Mouse (Mus musculus) heart, embryonic 15.5 days (tissue): Measurements from ENCODE around the gene Itih1. TPM values are rescaled to one million over a fixed set of nuclear protein-coding genes. Genes with fewer than 3 reads are reported as not detected.

ENCODE experiments used
- ATAC-seq: fragments of 200-750 bp; cut with Nextera tagmentation; replicated peaks from 2 replicates; pipeline ENCODE4 v1.8.0; 2017; ENCODE audit warnings: low read depth, moderate TSS enrichment; ENCODE audit not compliant: insufficient number of reproducible peaks, insufficient read depth, low FRiP score
- H3K27ac ChIP-seq: fragments of 300-500 bp; sonication (generic); 2 replicates; pipeline ENCODE4 v1.5.1; 2015; ENCODE audit warnings: mild to moderate bottlenecking, inconsistent platforms
- H3K27me3 ChIP-seq: fragments of 300-500 bp; sonication (generic); 2 replicates; pipeline ENCODE4 v1.6.1; 2015; ENCODE audit warnings: inconsistent platforms
- H3K36me3 ChIP-seq: fragments of 300-500 bp; sonication (generic); 2 replicates; pipeline ENCODE4 v1.6.1; 2015; ENCODE audit warnings: mild to moderate bottlenecking, inconsistent platforms
- H3K4me1 ChIP-seq: fragments of 300-500 bp; sonication (generic); replicated peaks from 2 replicates; pipeline ENCODE4 v1.6.1; 2015; ENCODE audit warnings: inconsistent platforms
- H3K4me2 ChIP-seq: fragments of 300-500 bp; sonication (generic); 2 replicates; pipeline ENCODE4 v1.6.1; 2015; ENCODE audit warnings: inconsistent platforms, mild to moderate bottlenecking, moderate library complexity
- H3K4me3 ChIP-seq: fragments of 300-500 bp; sonication (generic); 2 replicates; pipeline ENCODE4 v1.5.1; 2015; ENCODE audit warnings: mild to moderate bottlenecking, inconsistent platforms
- H3K9ac ChIP-seq: fragments of 300-500 bp; sonication (generic); 2 replicates; pipeline ENCODE4 v1.6.1; 2015; ENCODE audit warnings: mild to moderate bottlenecking, inconsistent platforms
- H3K9me3 ChIP-seq: fragments of 300-500 bp; sonication (generic); replicated peaks from 2 replicates; pipeline ENCODE4 v1.6.1; 2016; ENCODE audit warnings: inconsistent platforms
- WGBS: fragments of 180-500 bp; shearing (Covaris S2); methylation state at CpG from one replicate; pipeline ENCODE4 v1.1.7; 2015; ENCODE audit warnings: mixed read lengths; 5-methylcytosine and 5-hydroxymethylcytosine counted together
- polyA plus RNA-seq: library from polyadenylated mRNA; unstranded; fragments of >200 nt; fragmentation: Nextera tagmentation; extraction: Ambion mirVana; gene quantifications from 2 replicates; pipeline ENCODE4 v1.2.1, GENCODE M21; 2015

Gene Itih1
- polyA plus RNA-seq, 1 experiment from 2014 or later = 0.05 TPM

- Histone ChIP-seq H3K4me1 (no peaks in the 10 kb centered on the region), H3K9me3 (no peaks in the 10 kb centered on the region), H3K27me3 (no peaks in the 10 kb centered on the region), H3K4me2 (no peak overlapping the region), H3K27ac (no peak overlapping the region), H3K9ac (no peak overlapping the region), H3K4me3 (no peak overlapping the region), H3K36me3 (no peaks in the 10 kb centered on the region)
- WGBS = 61% methylated on average over 3 of the region's 3 CpGs
- no peak for ATAC-seq
These were observed 40.1 kb downstream of the Itih1 start for GRCm38 (mm10) chr14:30903036-30903435.

- Histone ChIP-seq H3K4me1 (no peaks in the 10 kb centered on the region), H3K4me3 (no peak overlapping the region), H3K9ac (no peak overlapping the region), H3K9me3 (no peaks in the 10 kb centered on the region), H3K36me3 (no peaks in the 10 kb centered on the region), H3K27ac (no peak overlapping the region), H3K27me3 (no peaks in the 10 kb centered on the region), H3K4me2 (no peak overlapping the region)
- no peak for ATAC-seq
- WGBS = 76% methylated on average over 5 of the region's 5 CpGs
These were observed 40.5 kb downstream of the Itih1 start for GRCm38 (mm10) chr14:30902628-30903027.

- no peak overlapping the region for H3K4me3 ChIP-seq
- H3K9ac ChIP-seq = no peak overlapping the region
- no peaks in the 10 kb centered on the region for H3K4me1 ChIP-seq
- H3K27ac ChIP-seq = no peak overlapping the region
- no peaks in the 10 kb centered on the region for H3K27me3 ChIP-seq
- ATAC-seq = no peak
- H3K4me2 ChIP-seq = no peak overlapping the region
- 61% methylated on average over 3 of the region's 3 CpGs for WGBS
- no peaks in the 10 kb centered on the region for H3K9me3 ChIP-seq
- H3K36me3 ChIP-seq = no peaks in the 10 kb centered on the region
These were observed 43.1 kb downstream of the Itih1 start for GRCm38 (mm10) chr14:30899972-30900371.

- H3K27ac ChIP-seq = no peak overlapping the region
- no peak for ATAC-seq
These were observed 54.8 kb downstream of the Itih1 start for GRCm38 (mm10) chr14:30888271-30888732.

GRCm38 (mm10) chr14:30886204-30886603 is 56.9 kb downstream of the Itih1 start, which contains the start of gene Itih4:
Gene Itih4, plus strand, starts transcription at chr14:30886476.
- Histone ChIP-seq H3K9ac (no peak within 1 kb of the TSS), H3K4me1 (peaks cover 8% of the 10 kb centered on the region), H3K27me3 (no peaks in the 10 kb centered on the region), H3K4me2 (no peak within 1 kb of the TSS), H3K36me3 (no peaks in the 10 kb centered on the region), H3K9me3 (no peaks in the 10 kb centered on the region), H3K4me3 (no peak within 1 kb of the TSS), H3K27ac (no peak within 1 kb of the TSS)
- ATAC-seq = no peak
- 63% methylated on average over 3 of the region's 3 CpGs for WGBS

More at GRCm38 (mm10) chr14:30888271-30888732, 54.8 kb downstream of the Itih1 start:
- no peaks in the 10 kb centered on the region for H3K27me3 ChIP-seq
- no peaks in the 10 kb centered on the region for H3K36me3 ChIP-seq
- peaks cover 8% of the 10 kb centered on the region for H3K4me1 ChIP-seq
- H3K4me2 ChIP-seq = peak overlapping the region; percentile 36; the same call in 1 of the 2 replicates
- H3K9ac ChIP-seq = no peak overlapping the region
- no peaks in the 10 kb centered on the region for H3K9me3 ChIP-seq
- WGBS = 9% methylated on average over 9 of the region's 9 CpGs
- H3K4me3 ChIP-seq = no peak overlapping the region

- Histone ChIP-seq H3K4me2 (no peak overlapping the region), H3K4me3 (no peak overlapping the region), H3K27ac (no peak overlapping the region), H3K9me3 (no peaks in the 10 kb centered on the region), H3K27me3 (no peaks in the 10 kb centered on the region), H3K9ac (no peak overlapping the region), H3K4me1 (peaks cover 8% of the 10 kb centered on the region), H3K36me3 (no peaks in the 10 kb centered on the region)
- 13% methylated on average over 3 of the region's 3 CpGs for WGBS
- ATAC-seq = no peak
These were observed 57.8 kb downstream of the Itih1 start for GRCm38 (mm10) chr14:30885298-30885697.

- H3K9me3 ChIP-seq = no peaks in the 10 kb centered on the region
- no peak overlapping the region for H3K4me2 ChIP-seq
- no peak overlapping the region for H3K9ac ChIP-seq
- WGBS = 92% methylated on average over 3 of the region's 3 CpGs
- H3K27ac ChIP-seq = no peak overlapping the region
- no peaks in the 10 kb centered on the region for H3K36me3 ChIP-seq
- peaks cover 20% of the 10 kb centered on the region for H3K4me1 ChIP-seq
- ATAC-seq = no peak
- no peaks in the 10 kb centered on the region for H3K27me3 ChIP-seq
- no peak overlapping the region for H3K4me3 ChIP-seq
These were observed 61.4 kb downstream of the Itih1 start for GRCm38 (mm10) chr14:30881718-30882108.

GRCm38 (mm10) chr14:30880811-30881717 is 62.0 kb downstream of the Itih1 start:
- no peak overlapping the region for H3K4me3 ChIP-seq
- no peaks in the 10 kb centered on the region for H3K36me3 ChIP-seq
- no peak overlapping the region for H3K4me2 ChIP-seq
- H3K27ac ChIP-seq = no peak overlapping the region
- 76% methylated on average over 17 of the region's 17 CpGs for WGBS
- peaks cover 20% of the 10 kb centered on the region for H3K4me1 ChIP-seq
- no peaks in the 10 kb centered on the region for H3K27me3 ChIP-seq
- no peaks in the 10 kb centered on the region for H3K9me3 ChIP-seq
- no peak for ATAC-seq
- H3K9ac ChIP-seq = no peak overlapping the region

GRCm38 (mm10) chr14:30880251-30880650 is 62.8 kb downstream of the Itih1 start:
- no peak overlapping the region for H3K4me2 ChIP-seq
- H3K27me3 ChIP-seq = no peaks in the 10 kb centered on the region
- 73% methylated on average over 8 of the region's 8 CpGs for WGBS
- no peak overlapping the region for H3K4me3 ChIP-seq
- no peak overlapping the region for H3K27ac ChIP-seq
- H3K9me3 ChIP-seq = no peaks in the 10 kb centered on the region
- H3K36me3 ChIP-seq = no peaks in the 10 kb centered on the region
- no peak overlapping the region for H3K9ac ChIP-seq
- H3K4me1 ChIP-seq = peaks cover 22% of the 10 kb centered on the region
- no peak for ATAC-seq

GRCm38 (mm10) chr14:30879794-30880193 is 63.3 kb downstream of the Itih1 start:
- Histone ChIP-seq H3K9ac (no peak overlapping the region), H3K27me3 (no peaks in the 10 kb centered on the region), H3K4me3 (no peak overlapping the region), H3K4me2 (no peak overlapping the region), H3K27ac (peak overlapping the region; percentile 76; the same call in 1 of the 2 replicates), H3K9me3 (no peaks in the 10 kb centered on the region), H3K4me1 (peaks cover 22% of the 10 kb centered on the region), H3K36me3 (no peaks in the 10 kb centered on the region)
- 0 out of 2 replicates have a peak, but pooled peaks have one; percentile 10 for ATAC-seq
- WGBS = 62% methylated on average over 9 of the region's 9 CpGs
